Mouse (Mus musculus) stomach, embryonic 16.5 days (tissue): Measurements from ENCODE around the gene Trhr2. TPM values are rescaled to one million over a fixed set of nuclear protein-coding genes. Genes with fewer than 3 reads are reported as not detected.

Experiments
- ATAC-seq: fragments of 200-750 bp; cut with Nextera tagmentation; 2 replicates; pipeline ENCODE4 v1.8.0; 2017; ENCODE audit warnings: moderate number of reproducible peaks, moderate TSS enrichment; ENCODE audit not compliant: insufficient read depth, low FRiP score
- H3K27ac ChIP-seq: fragments of 300-500 bp; sonication (generic); 2 replicates; pipeline ENCODE4 v1.5.1; 2014; ENCODE audit warnings: low read length
- H3K27me3 ChIP-seq: fragments of 300-500 bp; sonication (generic); 2 replicates; pipeline ENCODE4 v1.6.1; 2014; ENCODE audit warnings: low read length, control low read depth, mixed read lengths; ENCODE audit not compliant: control insufficient read depth, insufficient read depth
- H3K36me3 ChIP-seq: fragments of 300-500 bp; sonication (generic); 2 replicates; pipeline ENCODE4 v1.6.1; 2014; ENCODE audit warnings: low read length; ENCODE audit not compliant: control insufficient read depth, insufficient read depth
- H3K4me1 ChIP-seq: fragments of 300-500 bp; sonication (generic); 2 replicates; pipeline ENCODE4 v1.6.1; 2014; ENCODE audit warnings: low read length, control low read depth, mixed read lengths; ENCODE audit not compliant: control insufficient read depth, insufficient read depth
- H3K4me2 ChIP-seq: fragments of 300-500 bp; sonication (generic); 2 replicates; pipeline ENCODE4 v1.6.1; 2014; ENCODE audit warnings: low read depth, low read length, mixed read lengths
- H3K4me3 ChIP-seq: fragments of 300-500 bp; sonication (generic); replicated peaks from 2 replicates; pipeline ENCODE4 v1.5.1; 2014; ENCODE audit warnings: mild to moderate bottlenecking, low read length
- H3K9ac ChIP-seq: fragments of 300-500 bp; sonication (generic); 2 replicates; pipeline ENCODE4 v1.6.1; 2014; ENCODE audit warnings: low read length
- H3K9me3 ChIP-seq: fragments of 300-500 bp; sonication (generic); replicated peaks from 2 replicates; pipeline ENCODE4 v1.6.1; 2016; ENCODE audit warnings: low read length, control low read depth; ENCODE audit not compliant: control insufficient read depth
- WGBS: fragments of 180-500 bp; shearing (Covaris S2); extraction: QIAGEN DNeasy Blood & Tissue Kit; methylation state at CpG from one replicate; pipeline ENCODE4 v1.1.7; 2014; 5-methylcytosine and 5-hydroxymethylcytosine counted together
- polyA plus RNA-seq: library from polyadenylated mRNA; unstranded; fragments of >200 nt; fragmentation: Nextera tagmentation; extraction: Ambion mirVana; gene quantifications from 2 replicates; pipeline ENCODE4 v1.2.1, GENCODE M21; 2015

The Trhr2 gene
- polyA plus RNA-seq, 1 experiment from 2014 or later = not detected

GRCm38 (mm10) chr8:122336251-122336910, 24.2 kb downstream of the Trhr2 start:
- WGBS = 19% methylated on average over 78 of the region's 81 CpGs
- H3K9ac ChIP-seq = peak overlapping the region; percentile 70

GRCm38 (mm10) chr8:122335638-122336250, 24.8 kb downstream of the Trhr2 start:
- ATAC-seq = peak; percentile 6; the same call in 1 of the 2 replicates
- H3K27ac ChIP-seq = no peak overlapping the region
- peak overlapping the region; percentile 70 for H3K9ac ChIP-seq
- peaks cover 12% of the 10 kb centered on the region; the same call in 1 of the 2 replicates for H3K36me3 ChIP-seq
- peak overlapping the region; percentile 96 for H3K4me2 ChIP-seq
- peaks cover 26% of the 10 kb centered on the region for H3K4me1 ChIP-seq
- 30% methylated on average over 57 of the region's 57 CpGs for WGBS
- peak overlapping the region; percentile 54 for H3K4me3 ChIP-seq
- peaks cover 24% of the 10 kb centered on the region for H3K27me3 ChIP-seq
- H3K9me3 ChIP-seq = no peaks in the 10 kb centered on the region

More at GRCm38 (mm10) chr8:122336251-122336910, 24.2 kb downstream of the Trhr2 start:
- peak overlapping the region; percentile 54 for H3K4me3 ChIP-seq
- no peak overlapping the region for H3K27ac ChIP-seq
- peaks cover 20% of the 10 kb centered on the region for H3K4me1 ChIP-seq
- H3K4me2 ChIP-seq = peak overlapping the region; percentile 96
- peak; percentile 45; the same call in 1 of the 2 replicates for ATAC-seq
- peaks cover 12% of the 10 kb centered on the region; the same call in 1 of the 2 replicates for H3K36me3 ChIP-seq
- no peaks in the 10 kb centered on the region for H3K9me3 ChIP-seq
- H3K27me3 ChIP-seq = peaks cover 24% of the 10 kb centered on the region

DNA sequence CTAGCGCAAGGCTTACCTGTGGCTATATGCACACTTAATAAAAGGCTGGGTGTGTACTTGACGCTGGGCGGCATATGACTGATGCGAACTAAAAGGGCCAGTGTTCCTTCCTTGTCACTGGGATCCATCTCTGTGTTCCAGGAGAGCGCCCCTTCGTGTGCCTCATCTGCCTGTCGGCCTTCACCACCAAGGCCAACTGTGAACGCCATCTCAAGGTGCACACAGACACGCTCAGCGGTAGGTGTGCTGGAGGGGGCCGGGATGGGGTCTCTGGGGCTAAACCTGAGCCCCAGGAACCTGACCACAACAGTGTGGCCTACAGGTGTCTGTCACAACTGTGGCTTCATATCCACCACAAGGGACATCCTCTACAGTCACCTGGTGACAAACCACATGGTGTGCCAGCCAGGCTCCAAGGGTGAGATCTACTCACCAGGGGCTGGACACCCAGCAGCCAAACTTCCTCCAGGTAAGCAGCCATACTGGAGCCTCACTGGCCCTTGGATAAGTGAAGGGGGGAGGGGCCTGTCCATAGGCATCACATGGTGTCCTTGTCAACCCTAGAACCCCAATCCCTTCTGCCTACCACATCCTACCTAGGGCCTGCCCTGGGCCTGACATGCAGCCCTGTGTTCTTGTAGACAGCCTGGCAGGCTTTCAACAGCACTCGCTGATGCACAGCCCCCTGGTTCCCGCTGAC, 25.6 kb downstream of the Trhr2 start:
- Histone ChIP-seq H3K9me3 (no peaks in the 10 kb centered on the region), H3K27ac (no peak overlapping the region), H3K36me3 (peaks cover 12% of the 10 kb centered on the region; the same call in 1 of the 2 replicates), H3K27me3 (peaks cover 24% of the 10 kb centered on the region), H3K4me2 (no peak overlapping the region), H3K4me1 (peaks cover 34% of the 10 kb centered on the region), H3K4me3 (no peak overlapping the region), H3K9ac (no peak overlapping the region)
- ATAC-seq = no peak
- 89% methylated on average over 13 of the region's 13 CpGs for WGBS

DNA sequence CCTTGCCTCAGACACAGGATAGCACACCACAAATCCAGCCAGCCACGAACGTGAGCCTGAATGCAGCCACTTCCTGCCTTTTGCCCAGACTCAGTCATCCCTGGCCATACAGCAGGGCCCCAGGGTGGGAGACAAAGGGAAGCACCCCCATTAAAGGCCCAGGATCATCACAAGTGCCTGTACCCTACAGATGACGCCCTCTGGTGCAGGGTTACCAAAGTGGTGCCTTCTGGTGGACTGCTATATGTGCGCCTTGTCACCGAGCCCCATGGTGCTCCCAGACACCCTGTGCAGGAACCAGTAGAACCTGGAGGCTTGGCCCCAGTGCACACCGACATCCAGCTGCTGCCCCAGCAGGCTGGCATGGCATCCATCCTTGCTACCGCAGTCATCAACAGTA, 27.0 kb downstream of the Trhr2 start:
- ATAC-seq = no peak
- H3K4me2 ChIP-seq = no peak overlapping the region
- peaks cover 37% of the 10 kb centered on the region for H3K4me1 ChIP-seq
- H3K36me3 ChIP-seq = peaks cover 12% of the 10 kb centered on the region; the same call in 1 of the 2 replicates
- H3K4me3 ChIP-seq = no peak overlapping the region
- H3K27ac ChIP-seq = no peak overlapping the region
- H3K9me3 ChIP-seq = no peaks in the 10 kb centered on the region
- peaks cover 24% of the 10 kb centered on the region for H3K27me3 ChIP-seq
- H3K9ac ChIP-seq = no peak overlapping the region
- WGBS = 92% methylated on average over 7 of the region's 7 CpGs

DNA sequence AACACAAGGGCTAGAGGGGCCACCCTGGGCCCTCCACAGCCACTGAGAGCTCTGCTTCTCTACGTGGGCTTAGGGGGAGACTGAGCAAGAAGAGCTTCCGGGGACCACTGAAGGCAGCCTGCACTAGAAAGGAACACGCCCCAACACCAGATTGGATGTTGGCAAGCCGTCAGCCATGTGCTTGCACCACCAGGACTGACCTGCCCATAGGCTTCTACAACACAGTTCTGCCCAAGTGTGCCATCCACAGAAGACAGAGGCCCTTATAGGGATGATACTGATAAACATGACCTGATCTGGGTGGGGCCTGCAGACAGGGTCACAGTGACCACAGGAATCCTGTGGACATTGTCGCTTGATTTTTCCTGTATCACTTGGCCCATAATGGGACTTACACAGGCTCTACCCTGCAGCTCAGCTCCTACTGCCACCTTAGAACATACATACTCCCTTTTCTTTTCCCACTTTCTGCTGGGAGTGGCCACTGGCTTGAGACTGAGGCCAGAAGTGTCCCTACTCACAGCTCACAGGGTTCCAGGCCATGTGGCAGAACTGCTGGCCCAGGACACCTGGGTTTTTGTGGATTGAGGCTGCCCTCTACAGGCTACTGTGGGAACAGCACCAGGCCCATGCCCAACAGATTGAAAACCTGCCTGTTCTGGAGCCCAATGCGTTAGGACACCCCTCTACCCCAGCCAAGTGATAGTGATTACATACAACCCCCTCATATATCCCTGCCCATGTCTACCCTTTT, 27.6 kb downstream of the Trhr2 start:
- Histone ChIP-seq H3K36me3 (peaks cover 12% of the 10 kb centered on the region; the same call in 1 of the 2 replicates), H3K4me1 (peaks cover 37% of the 10 kb centered on the region), H3K27me3 (peaks cover 24% of the 10 kb centered on the region), H3K4me2 (no peak overlapping the region), H3K4me3 (no peak overlapping the region), H3K27ac (no peak overlapping the region), H3K9me3 (no peaks in the 10 kb centered on the region), H3K9ac (no peak overlapping the region)
- 65% methylated on average over 6 of the region's 6 CpGs for WGBS
- ATAC-seq = no peak

DNA sequence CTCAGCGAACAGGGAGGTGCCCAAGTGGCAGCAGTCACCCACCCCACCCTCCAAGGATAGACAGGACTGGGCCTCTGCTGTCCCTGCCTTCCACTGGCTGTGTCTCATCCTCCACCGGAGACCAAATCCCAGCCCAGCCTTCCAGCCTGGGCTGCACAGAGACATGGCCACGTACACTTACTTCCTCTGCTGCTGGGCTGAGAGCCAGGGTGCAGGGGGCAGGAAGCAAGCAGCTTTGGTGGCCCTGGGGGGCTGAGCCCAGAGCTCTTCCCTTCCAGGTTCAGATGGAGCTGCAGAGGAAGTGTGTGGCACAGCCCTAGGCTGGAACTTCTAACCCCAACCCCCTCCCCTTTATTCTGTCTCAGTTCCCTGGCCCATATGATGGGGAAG, 29.4 kb downstream of the Trhr2 start:
- Histone ChIP-seq H3K9ac (peak overlapping the region; percentile 9; the same call in 1 of the 2 replicates), H3K4me3 (no peak overlapping the region), H3K27me3 (peaks cover 10% of the 10 kb centered on the region; the same call in 1 of the 2 replicates), H3K9me3 (no peaks in the 10 kb centered on the region), H3K36me3 (0 out of 2 replicates have a peak, but pooled peaks cover 12% of the 10 kb centered on the region), H3K4me1 (peaks cover 44% of the 10 kb centered on the region), H3K4me2 (no peak overlapping the region), H3K27ac (peak overlapping the region; percentile 72)
- 48% methylated on average over 3 of the region's 3 CpGs for WGBS
- ATAC-seq = 0 out of 2 replicates have a peak, but pooled peaks have one; percentile 16

GRCm38 (mm10) chr8:122330446-122331133, 30.0 kb downstream of the Trhr2 start:
- H3K9ac ChIP-seq = peak overlapping the region; percentile 41
- 0 out of 2 replicates have a peak, but pooled peaks cover 12% of the 10 kb centered on the region for H3K36me3 ChIP-seq
- H3K4me3 ChIP-seq = no peak overlapping the region
- peaks cover 43% of the 10 kb centered on the region for H3K4me1 ChIP-seq
- peak overlapping the region; percentile 72 for H3K27ac ChIP-seq
- peaks cover 9% of the 10 kb centered on the region; the same call in 1 of the 2 replicates for H3K27me3 ChIP-seq
- ATAC-seq = peak; percentile 58; the same call in 1 of the 2 replicates
- 63% methylated on average over 12 of the region's 12 CpGs for WGBS
- H3K9me3 ChIP-seq = no peaks in the 10 kb centered on the region
- no peak overlapping the region for H3K4me2 ChIP-seq
